In genomic region chr3:130482513-130482912, GRCm38 (mm10) we compare ENCODE assay signal across 28 mouse cellular contexts.
DNase-seq lines count a peak whose midpoint lies in the region; ATAC-seq and TF ChIP-seq lines count a peak whose summit lies in the region.
"Had no signal": no experiment of that assay in that cellular context is flagged by ENCODE, and none has a peak within 500 bp of the region (broad histone marks: within the 10 kb centered on the region; RNA-seq: fewer than 3 reads in every experiment).

No protein-coding gene starts in this region.

- WGBS in hindbrain, embryonic 15.5 days = 81% methylated on average over 8 of the region's 8 CpGs
- 90% methylated on average over 8 of the region's 8 CpGs for WGBS in hindbrain, embryonic 11.5 days
- 82% methylated on average over 8 of the region's 8 CpGs for WGBS in midbrain, embryonic 13.5 days
- 93% methylated on average over 8 of the region's 8 CpGs for WGBS in midbrain, embryonic 10.5 days
- WGBS in midbrain, embryonic 16.5 days = 74% methylated on average over 8 of the region's 8 CpGs
- 80% methylated on average over 8 of the region's 8 CpGs for WGBS in forebrain, postnatal 0 days

- H3K27ac ChIP-seq in hindbrain, embryonic 15.5 days (replicated peaks) = no peak overlapping the region
- no peak overlapping the region for H3K27ac ChIP-seq in hindbrain, embryonic 11.5 days (ENCODE audit: low read depth, low read length)
- H3K27ac ChIP-seq in midbrain, embryonic 13.5 days = no peak overlapping the region
- no peak overlapping the region for H3K27ac ChIP-seq in midbrain, embryonic 10.5 days (replicated peaks)
- H3K27ac ChIP-seq in midbrain, embryonic 16.5 days (ENCODE audit: low read length) = no peak overlapping the region
- no peak overlapping the region for H3K27ac ChIP-seq in forebrain, postnatal 0 days (ENCODE audit: low read depth, low read length)
- H3K27ac ChIP-seq: embryonic facial prominence, embryonic 10.5 days; embryonic facial prominence, embryonic 13.5 days; forebrain, embryonic 12.5 days; forebrain, embryonic 15.5 days; heart, adult 2 months; heart, embryonic 10.5 days had no signal

- no peak overlapping the region for H3K9ac ChIP-seq in hindbrain, embryonic 15.5 days
- H3K9ac ChIP-seq in hindbrain, embryonic 11.5 days (ENCODE audit: low read depth, low read length) = no peak overlapping the region
- no peak overlapping the region for H3K9ac ChIP-seq in midbrain, embryonic 13.5 days (replicated peaks)
- H3K9ac ChIP-seq in midbrain, embryonic 16.5 days (ENCODE audit: low read depth, low read length) = no peak overlapping the region
- H3K9ac ChIP-seq in forebrain, postnatal 0 days = no peak overlapping the region
- H3K9ac ChIP-seq: embryonic facial prominence, embryonic 13.5 days; forebrain, embryonic 12.5 days; forebrain, embryonic 15.5 days had no signal

- peak; percentile 45; the same call in 1 of the 2 replicates for ATAC-seq in hindbrain, embryonic 15.5 days (ENCODE audit: low FRiP score, low read depth)
- no peak for ATAC-seq in hindbrain, embryonic 11.5 days (ENCODE audit: low FRiP score)
- peak; percentile 67 for ATAC-seq in midbrain, embryonic 13.5 days
- peak; percentile 72; the same call in 1 of the 2 replicates for ATAC-seq in midbrain, embryonic 16.5 days
- ATAC-seq in forebrain, postnatal 0 days = no peak
- ATAC-seq: forebrain, embryonic 15.5 days; Patski had no signal

- H3K4me2 ChIP-seq in hindbrain, embryonic 15.5 days = no peak overlapping the region
- no peak overlapping the region for H3K4me2 ChIP-seq in hindbrain, embryonic 11.5 days (replicated peaks; ENCODE audit: low read depth, low read length)
- H3K4me2 ChIP-seq in midbrain, embryonic 13.5 days (replicated peaks) = no peak overlapping the region
- no peak overlapping the region for H3K4me2 ChIP-seq in midbrain, embryonic 16.5 days (ENCODE audit: low read length)
- H3K4me2 ChIP-seq in forebrain, postnatal 0 days (ENCODE audit: low read depth) = no peak overlapping the region
- H3K4me2 ChIP-seq: embryonic facial prominence, embryonic 13.5 days; forebrain, embryonic 12.5 days; forebrain, embryonic 15.5 days had no signal

- no peaks in the 10 kb centered on the region for H3K27me3 ChIP-seq in hindbrain, embryonic 15.5 days
- H3K27me3 ChIP-seq in hindbrain, embryonic 11.5 days (ENCODE audit: control insufficient read depth, insufficient read depth, low read length) = no peaks in the 10 kb centered on the region
- H3K27me3 ChIP-seq in midbrain, embryonic 13.5 days = no peaks in the 10 kb centered on the region
- no peaks in the 10 kb centered on the region for H3K27me3 ChIP-seq in midbrain, embryonic 10.5 days (ENCODE audit: low read depth, poor library complexity, severe bottlenecking)
- no peaks in the 10 kb centered on the region for H3K27me3 ChIP-seq in midbrain, embryonic 16.5 days (ENCODE audit: control insufficient read depth, insufficient read depth, low read depth, low read length)
- H3K27me3 ChIP-seq in forebrain, postnatal 0 days (ENCODE audit: insufficient read depth, low read length) = no peaks in the 10 kb centered on the region
- H3K27me3 ChIP-seq: CH12.LX; embryonic facial prominence, embryonic 13.5 days; forebrain, embryonic 12.5 days; forebrain, embryonic 15.5 days had no signal

- no peak overlapping the region for H3K4me3 ChIP-seq in hindbrain, embryonic 15.5 days
- no peak overlapping the region for H3K4me3 ChIP-seq in hindbrain, embryonic 11.5 days (ENCODE audit: low read depth, low read length)
- no peak overlapping the region for H3K4me3 ChIP-seq in midbrain, embryonic 13.5 days (replicated peaks)
- H3K4me3 ChIP-seq in midbrain, embryonic 10.5 days = no peak overlapping the region
- H3K4me3 ChIP-seq in midbrain, embryonic 16.5 days (ENCODE audit: low read depth, low read length) = no peak overlapping the region
- no peak overlapping the region for H3K4me3 ChIP-seq in forebrain, postnatal 0 days (ENCODE audit: low read depth, low read length)
- H3K4me3 ChIP-seq: embryonic facial prominence, embryonic 10.5 days; embryonic facial prominence, embryonic 13.5 days; erythroblast, embryonic 14.5 days; forebrain, embryonic 12.5 days; forebrain, embryonic 15.5 days; heart, adult 2 months; heart, embryonic 10.5 days had no signal

- TF ChIP-seq POLR2A in brain, embryonic 14.5 days (IDR thresholded peaks at IDR 0.05; ENCODE audit: borderline replicate concordance, extremely low read depth, insufficient read depth, insufficient read length, poor library complexity, severe bottlenecking) = no peak

- no peaks in the 10 kb centered on the region for H3K36me3 ChIP-seq in hindbrain, embryonic 15.5 days
- no peaks in the 10 kb centered on the region for H3K36me3 ChIP-seq in hindbrain, embryonic 11.5 days (ENCODE audit: control insufficient read depth, insufficient read depth, low read length)
- no peaks in the 10 kb centered on the region for H3K36me3 ChIP-seq in midbrain, embryonic 13.5 days
- no peaks in the 10 kb centered on the region for H3K36me3 ChIP-seq in midbrain, embryonic 10.5 days
- H3K36me3 ChIP-seq in midbrain, embryonic 16.5 days (ENCODE audit: control insufficient read depth, insufficient read depth, low read length) = no peaks in the 10 kb centered on the region
- H3K36me3 ChIP-seq in forebrain, postnatal 0 days (ENCODE audit: insufficient read depth) = no peaks in the 10 kb centered on the region
- H3K36me3 ChIP-seq: embryonic facial prominence, embryonic 10.5 days; embryonic facial prominence, embryonic 13.5 days; forebrain, embryonic 12.5 days; forebrain, embryonic 15.5 days; G1E; heart, embryonic 10.5 days had no signal

- no peaks in the 10 kb centered on the region for H3K9me3 ChIP-seq in hindbrain, embryonic 15.5 days
- H3K9me3 ChIP-seq in hindbrain, embryonic 11.5 days (ENCODE audit: control insufficient read depth, low read length) = no peaks in the 10 kb centered on the region
- no peaks in the 10 kb centered on the region for H3K9me3 ChIP-seq in midbrain, embryonic 13.5 days
- H3K9me3 ChIP-seq in midbrain, embryonic 10.5 days (replicated peaks) = no peaks in the 10 kb centered on the region
- no peaks in the 10 kb centered on the region for H3K9me3 ChIP-seq in midbrain, embryonic 16.5 days (replicated peaks; ENCODE audit: control insufficient read depth, low read length, poor library complexity, severe bottlenecking)
- no peaks in the 10 kb centered on the region for H3K9me3 ChIP-seq in forebrain, postnatal 0 days (ENCODE audit: low read length)
- H3K9me3 ChIP-seq: embryonic facial prominence, embryonic 10.5 days; embryonic facial prominence, embryonic 13.5 days; forebrain, embryonic 12.5 days; forebrain, embryonic 15.5 days; heart, embryonic 10.5 days had no signal

- TF ChIP-seq CTCF in brain, embryonic 14.5 days (IDR thresholded peaks at IDR 0.05; ENCODE audit: borderline replicate concordance, extremely low read depth, insufficient read depth, insufficient read length) = no peak
- no peak for TF ChIP-seq CTCF in forebrain, postnatal 0 days (IDR thresholded peaks at IDR 0.05; ENCODE audit: low read depth)

- no peak for DNase-seq in hindbrain, embryonic 11.5 days (ENCODE audit: low spot score)
- DNase-seq in midbrain, embryonic 10.5 days (ENCODE audit: low spot score) = no peak
- peak; percentile 39 for DNase-seq in brain, embryonic 14.5 days (ENCODE audit: low read depth)
- no peak for DNase-seq in kidney, adult 9 months
- DNase-seq in forebrain, postnatal 0 days = no peak
- DNase-seq: adrenal gland, postnatal 10 days; adrenal gland, postnatal 36 days; B cell, adult 2 months; cerebellum, adult 11 months; cerebellum, adult 8-10 months; cerebellum, postnatal 10 days; cerebellum, postnatal 36 days; embryo, embryonic 11 days; gastrocnemius, postnatal 10 days; gastrocnemius, postnatal 36 days; heart, adult 2 months had no signal

- H3K4me1 ChIP-seq in hindbrain, embryonic 15.5 days (replicated peaks) = no peaks in the 10 kb centered on the region
- H3K4me1 ChIP-seq in hindbrain, embryonic 11.5 days (replicated peaks; ENCODE audit: control insufficient read depth, insufficient read depth, low read length) = no peaks in the 10 kb centered on the region
- 0 out of 2 replicates have a peak, but pooled peaks cover 5% of the 10 kb centered on the region for H3K4me1 ChIP-seq in midbrain, embryonic 13.5 days (replicated peaks)
- H3K4me1 ChIP-seq in midbrain, embryonic 10.5 days = no peaks in the 10 kb centered on the region
- no peaks in the 10 kb centered on the region for H3K4me1 ChIP-seq in midbrain, embryonic 16.5 days (ENCODE audit: control insufficient read depth, insufficient read depth, low read length)
- H3K4me1 ChIP-seq in forebrain, postnatal 0 days (ENCODE audit: insufficient read depth) = no peaks in the 10 kb centered on the region
- H3K4me1 ChIP-seq: embryonic facial prominence, embryonic 10.5 days; embryonic facial prominence, embryonic 13.5 days; forebrain, embryonic 12.5 days; forebrain, embryonic 15.5 days; heart, embryonic 10.5 days had no signal

Comparison
In these comparisons a context has a peak if more than half of its experiments do, and no peak if none do; other contexts are left out.
1. ATAC-seq: peak in hindbrain, embryonic 15.5 days (single experiment), midbrain, embryonic 13.5 days (single experiment) and midbrain, embryonic 16.5 days (single experiment); none in hindbrain, embryonic 11.5 days (single experiment) and forebrain, postnatal 0 days (single experiment).